Mouse (Mus musculus) testis, adult 2 months (tissue): ENCODE results near the gene Osbpl8.

ENCODE experiments used
- CTCF ChIP-seq: fragments of 200-500 bp; IDR thresholded peaks from 2 replicates; pipeline ENCODE4 v1.5.1; 2012; ENCODE audit warnings: low read depth, mild to moderate bottlenecking, inconsistent platforms, low read length, moderate library complexity; ENCODE audit not compliant: control insufficient read depth, insufficient read depth, insufficient replicate concordance
- POLR2A ChIP-seq: fragments of 200-500 bp; IDR thresholded peaks from 2 replicates; pipeline ENCODE4 v1.6.1; 2012; ENCODE audit warnings: low read depth, mild to moderate bottlenecking, inconsistent platforms, low read length, moderate library complexity; ENCODE audit not compliant: control insufficient read depth

DNA sequence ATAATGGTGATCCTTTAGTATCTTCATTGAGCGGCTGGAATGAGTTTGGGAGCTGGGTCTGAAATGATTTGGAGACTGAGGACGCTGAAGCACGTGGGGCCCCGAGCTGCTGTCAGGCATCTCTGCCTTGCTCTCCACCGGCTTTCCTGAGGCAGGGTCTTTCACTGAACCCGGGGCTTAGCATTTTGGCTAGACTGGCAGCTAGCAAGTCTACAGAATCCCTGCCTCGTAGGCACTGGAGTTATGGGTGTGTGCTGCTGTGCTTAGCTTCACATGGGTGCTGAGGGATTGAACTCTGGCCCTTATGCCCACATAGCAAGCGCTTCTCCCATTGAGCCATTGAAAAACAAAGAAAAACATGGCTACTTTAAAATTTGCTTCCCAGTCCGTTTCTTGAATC, 42.8 kb downstream of the Osbpl8 start:
- TF ChIP-seq CTCF (no peak), POLR2A (no peak)
